Mouse (Mus musculus) liver, embryonic 12.5 days (tissue): ENCODE data around the gene Cd151. TPM values are rescaled to one million over a fixed set of nuclear protein-coding genes. Genes with fewer than 3 reads are reported as not detected.

ENCODE experiments used
- ATAC-seq: fragments of 200-750 bp; cut with Nextera tagmentation; 2 replicates; pipeline ENCODE4 v1.8.0; 2017; ENCODE audit warnings: moderate number of reproducible peaks, mild to moderate bottlenecking, moderate library complexity
- H3K27ac ChIP-seq: fragments of 300-500 bp; sonication (generic); 2 replicates; pipeline ENCODE4 v1.5.1; 2016; ENCODE audit warnings: mild to moderate bottlenecking
- H3K27me3 ChIP-seq: fragments of 300-500 bp; sonication (generic); replicated peaks from 2 replicates; pipeline ENCODE4 v1.6.1; 2016; ENCODE audit warnings: mild to moderate bottlenecking, moderate library complexity
- H3K36me3 ChIP-seq: fragments of 300-500 bp; sonication (generic); 2 replicates; pipeline ENCODE4 v1.6.1; 2016; ENCODE audit warnings: mild to moderate bottlenecking, moderate library complexity
- H3K4me1 ChIP-seq: fragments of 300-500 bp; sonication (generic); 2 replicates; pipeline ENCODE4 v1.6.1; 2016
- H3K4me2 ChIP-seq: fragments of 300-500 bp; sonication (generic); 2 replicates; pipeline ENCODE4 v1.6.1; 2016; ENCODE audit warnings: mild to moderate bottlenecking, moderate library complexity
- H3K4me3 ChIP-seq: fragments of 300-500 bp; sonication (generic); 2 replicates; pipeline ENCODE4 v1.5.1; 2016; ENCODE audit warnings: mild to moderate bottlenecking, moderate library complexity
- H3K9ac ChIP-seq: fragments of 300-500 bp; sonication (generic); 2 replicates; pipeline ENCODE4 v1.6.1; 2016; ENCODE audit warnings: mild to moderate bottlenecking, moderate library complexity
- H3K9me3 ChIP-seq: fragments of 300-500 bp; sonication (generic); replicated peaks from 2 replicates; pipeline ENCODE4 v1.6.1; 2016; ENCODE audit warnings: mild to moderate bottlenecking, moderate library complexity
- WGBS: fragments of 180-500 bp; shearing (Covaris S2); methylation state at CpG from one replicate; pipeline ENCODE4 v1.1.7; 2016; ENCODE audit not compliant: insufficient replicate concordance; 5-methylcytosine and 5-hydroxymethylcytosine counted together
- polyA plus RNA-seq: library from polyadenylated mRNA; unstranded; fragments of >200 nt; fragmentation: Nextera tagmentation; extraction: Ambion mirVana; gene quantifications from 2 replicates; pipeline ENCODE4 v1.2.1, GENCODE M21; 2016

The Cd151 gene
- polyA plus RNA-seq, 1 experiment from 2014 or later = 5.7 TPM

GRCm38 (mm10) chr7:141481498-141482401 lies 14.6 kb downstream of the Cd151 start:
- peak overlapping the region; percentile 62 for H3K9ac ChIP-seq
- peaks cover 31% of the 10 kb centered on the region for H3K27me3 ChIP-seq
- 3% methylated on average over 81 of the region's 81 CpGs for WGBS
- H3K4me2 ChIP-seq = peak overlapping the region; percentile 90
- peaks cover 22% of the 10 kb centered on the region for H3K36me3 ChIP-seq
- H3K27ac ChIP-seq = no peak overlapping the region
- no peaks in the 10 kb centered on the region for H3K9me3 ChIP-seq
- no peak for ATAC-seq
- peak overlapping the region; percentile 55 for H3K4me3 ChIP-seq
- peaks cover 50% of the 10 kb centered on the region for H3K4me1 ChIP-seq

- Histone ChIP-seq H3K36me3 (peaks cover 25% of the 10 kb centered on the region), H3K27me3 (peaks cover 31% of the 10 kb centered on the region), H3K9me3 (no peaks in the 10 kb centered on the region), H3K4me2 (peak overlapping the region; percentile 90), H3K9ac (peak overlapping the region; percentile 62), H3K4me3 (peak overlapping the region; percentile 55), H3K4me1 (peaks cover 42% of the 10 kb centered on the region), H3K27ac (no peak overlapping the region)
- 47% methylated on average over 11 of the region's 11 CpGs for WGBS
- ATAC-seq = 0 out of 2 replicates have a peak, but pooled peaks have one; percentile 3
Measured at GRCm38 (mm10) chr7:141482531-141483024, 15.4 kb downstream of the Cd151 start.

GRCm38 (mm10) chr7:141483114-141483653 lies 16.0 kb downstream of the Cd151 start:
- Histone ChIP-seq H3K4me2 (no peak overlapping the region; the same call in 1 of the 2 replicates), H3K4me3 (no peak overlapping the region), H3K27me3 (peaks cover 31% of the 10 kb centered on the region), H3K9me3 (no peaks in the 10 kb centered on the region), H3K27ac (no peak overlapping the region), H3K4me1 (peaks cover 36% of the 10 kb centered on the region), H3K36me3 (peaks cover 30% of the 10 kb centered on the region), H3K9ac (no peak overlapping the region)
- 73% methylated on average over 6 of the region's 6 CpGs for WGBS
- ATAC-seq = no peak

- H3K4me1 ChIP-seq = peaks cover 30% of the 10 kb centered on the region
- peaks cover 28% of the 10 kb centered on the region for H3K36me3 ChIP-seq
- H3K27me3 ChIP-seq = peaks cover 31% of the 10 kb centered on the region
- no peak overlapping the region for H3K9ac ChIP-seq
- H3K4me3 ChIP-seq = no peak overlapping the region
- no peaks in the 10 kb centered on the region for H3K9me3 ChIP-seq
- H3K27ac ChIP-seq = no peak overlapping the region
- no peak overlapping the region for H3K4me2 ChIP-seq
- 73% methylated on average over 5 of the region's 5 CpGs for WGBS
- ATAC-seq = no peak
Measured at GRCm38 (mm10) chr7:141484186-141485120, 17.3 kb downstream of the Cd151 start.

GRCm38 (mm10) chr7:141485186-141485585 lies 18.0 kb downstream of the Cd151 start:
- no peak overlapping the region for H3K27ac ChIP-seq
- H3K4me1 ChIP-seq = peaks cover 28% of the 10 kb centered on the region
- H3K9ac ChIP-seq = no peak overlapping the region
- no peak for ATAC-seq
- no peak overlapping the region for H3K4me3 ChIP-seq
- no peak overlapping the region for H3K4me2 ChIP-seq
- H3K9me3 ChIP-seq = no peaks in the 10 kb centered on the region
- H3K36me3 ChIP-seq = peaks cover 34% of the 10 kb centered on the region
- 78% methylated on average over 2 of the region's 2 CpGs for WGBS
- peaks cover 31% of the 10 kb centered on the region for H3K27me3 ChIP-seq

- Histone ChIP-seq H3K4me3 (no peak overlapping the region), H3K27me3 (peaks cover 31% of the 10 kb centered on the region), H3K4me1 (peaks cover 24% of the 10 kb centered on the region), H3K9me3 (no peaks in the 10 kb centered on the region), H3K27ac (no peak overlapping the region), H3K36me3 (peaks cover 35% of the 10 kb centered on the region), H3K9ac (no peak overlapping the region), H3K4me2 (no peak overlapping the region)
- no peak for ATAC-seq
- 83% methylated on average over 2 of the region's 2 CpGs for WGBS
Measured at GRCm38 (mm10) chr7:141485606-141486005, 18.4 kb downstream of the Cd151 start.

GRCm38 (mm10) chr7:141486239-141486638 lies 19.0 kb downstream of the Cd151 start:
- H3K4me2 ChIP-seq = no peak overlapping the region
- H3K4me3 ChIP-seq = no peak overlapping the region
- H3K27ac ChIP-seq = no peak overlapping the region
- peaks cover 23% of the 10 kb centered on the region for H3K4me1 ChIP-seq
- H3K27me3 ChIP-seq = peaks cover 26% of the 10 kb centered on the region
- H3K36me3 ChIP-seq = peaks cover 38% of the 10 kb centered on the region
- no peaks in the 10 kb centered on the region for H3K9me3 ChIP-seq
- no peak for ATAC-seq
- no peak overlapping the region for H3K9ac ChIP-seq
- 83% methylated on average over 1 of the region's 1 CpGs for WGBS

GRCm38 (mm10) chr7:141487141-141487540 lies 19.9 kb downstream of the Cd151 start:
- H3K9me3 ChIP-seq = no peaks in the 10 kb centered on the region
- no peak for ATAC-seq
- H3K27me3 ChIP-seq = peaks cover 17% of the 10 kb centered on the region
- no peak overlapping the region for H3K4me2 ChIP-seq
- no peak overlapping the region for H3K27ac ChIP-seq
- H3K4me1 ChIP-seq = peaks cover 20% of the 10 kb centered on the region
- no peak overlapping the region for H3K4me3 ChIP-seq
- peaks cover 47% of the 10 kb centered on the region for H3K36me3 ChIP-seq
- no peak overlapping the region for H3K9ac ChIP-seq
- WGBS = 76% methylated on average over 7 of the region's 7 CpGs

GRCm38 (mm10) chr7:141491151-141491550 lies 24.0 kb downstream of the Cd151 start:
- Histone ChIP-seq H3K9me3 (no peaks in the 10 kb centered on the region), H3K36me3 (peaks cover 69% of the 10 kb centered on the region)

GRCm38 (mm10) chr7:141492738-141493137 lies 25.5 kb downstream of the Cd151 start:
- no peaks in the 10 kb centered on the region for H3K27me3 ChIP-seq
- no peak overlapping the region for H3K27ac ChIP-seq
- H3K9ac ChIP-seq = no peak overlapping the region
- no peak overlapping the region for H3K4me3 ChIP-seq
- H3K36me3 ChIP-seq = peaks cover 67% of the 10 kb centered on the region
- H3K4me2 ChIP-seq = no peak overlapping the region
- H3K9me3 ChIP-seq = no peaks in the 10 kb centered on the region
- WGBS = 88% methylated on average over 5 of the region's 5 CpGs
- ATAC-seq = no peak
- peaks cover 11% of the 10 kb centered on the region for H3K4me1 ChIP-seq

More at GRCm38 (mm10) chr7:141491151-141491550, 24.0 kb downstream of the Cd151 start:
- peaks cover 11% of the 10 kb centered on the region for H3K4me1 ChIP-seq
- H3K4me3 ChIP-seq = no peak overlapping the region
- H3K4me2 ChIP-seq = no peak overlapping the region
- ATAC-seq = peak; percentile 74
- no peaks in the 10 kb centered on the region for H3K27me3 ChIP-seq
- H3K9ac ChIP-seq = no peak overlapping the region
- no peak overlapping the region for H3K27ac ChIP-seq
- WGBS = 42% methylated on average over 2 of the region's 2 CpGs

GRCm38 (mm10) chr7:141493729-141494128 lies 26.5 kb downstream of the Cd151 start:
- Histone ChIP-seq H3K9ac (no peak overlapping the region), H3K4me1 (peaks cover 11% of the 10 kb centered on the region), H3K36me3 (peaks cover 64% of the 10 kb centered on the region), H3K4me2 (no peak overlapping the region), H3K27ac (no peak overlapping the region), H3K27me3 (no peaks in the 10 kb centered on the region), H3K9me3 (no peaks in the 10 kb centered on the region), H3K4me3 (no peak overlapping the region)
- ATAC-seq = no peak
- WGBS = 64% methylated on average over 1 of the region's 1 CpGs
